Mouse (Mus musculus) G1E (cell line): ENCODE measurements around the gene Foxn1.

Source experiments
- GATA1 ChIP-seq: IDR thresholded peaks from 2 replicates; pipeline ENCODE4 v1.6.1; 2012; ENCODE audit warnings: borderline replicate concordance, low read length, inconsistent platforms, mixed read lengths
- POLR2AphosphoS5 ChIP-seq: IDR thresholded peaks from 2 replicates; pipeline ENCODE4 v1.6.1; 2012; ENCODE audit warnings: low read depth, low read length, inconsistent platforms; ENCODE audit not compliant: insufficient replicate concordance

GRCm38 (mm10) chr11:78324965-78325364 is 61.4 kb downstream of the Foxn1 start:
- no peak for TF ChIP-seq GATA1
- TF ChIP-seq POLR2AphosphoS5 = no peak
